8 mouse cellular contexts compared by ENCODE assay signal in the genomic region with DNA sequence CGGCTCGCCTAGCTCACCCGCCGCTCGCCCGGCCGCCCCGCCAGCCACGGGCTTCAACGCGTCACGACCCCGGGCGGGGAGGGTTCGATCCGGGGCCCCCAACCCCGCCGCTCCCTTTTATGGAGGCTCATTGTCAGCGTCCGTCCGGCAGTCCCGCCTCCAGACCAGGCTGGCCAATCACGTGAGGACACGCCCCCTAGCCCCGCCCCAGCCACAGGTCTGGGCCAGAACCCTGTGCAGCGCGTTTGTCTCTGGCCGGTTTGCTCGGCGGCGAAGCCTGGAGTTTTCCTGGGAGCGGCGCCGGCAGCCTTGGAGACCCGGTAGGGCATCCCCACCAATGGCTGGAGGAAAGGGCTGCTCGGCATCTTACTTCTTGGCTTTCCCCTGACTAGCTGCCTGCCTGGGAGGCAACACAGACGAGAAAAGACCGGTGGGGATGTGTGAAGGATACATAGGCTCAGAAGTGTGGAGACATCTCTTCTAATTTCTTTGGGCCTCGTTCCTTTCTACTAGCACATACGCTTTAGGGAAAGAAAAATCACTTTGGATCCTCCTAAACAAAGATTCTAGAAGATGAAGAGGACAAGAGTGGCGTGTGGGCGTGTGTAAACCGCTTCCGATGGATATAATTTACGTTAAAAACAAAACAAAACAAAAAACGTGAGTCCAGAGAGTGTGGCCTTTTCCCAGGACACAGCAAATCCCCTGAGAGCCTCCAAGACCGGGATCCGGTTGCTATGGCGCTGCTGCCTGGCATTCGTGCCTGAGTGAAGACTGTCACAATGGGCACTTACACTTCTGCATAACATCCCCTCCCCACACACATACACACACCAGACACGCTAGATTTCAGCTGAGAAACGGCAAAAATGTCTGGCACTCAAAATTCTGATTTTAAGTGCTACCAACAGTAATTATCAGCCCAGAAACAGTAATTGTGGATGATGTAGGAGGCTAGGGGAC. TPM values are rescaled to one million over a fixed set of nuclear protein-coding genes. Genes with fewer than 3 reads are reported as not detected.
DNase-seq lines count a peak whose midpoint lies in the region; ATAC-seq and TF ChIP-seq lines count a peak whose summit lies in the region.

A gene (minus strand): TSS at position 92 of the 963 bp plus-strand sequence.

- TF ChIP-seq CTCF in cortical plate, adult 2 months (IDR thresholded peaks at IDR 0.05; ENCODE audit: extremely low read depth, insufficient read depth, low read length), result no peak

- peak within 1 kb of the TSS; percentile 95 for H3K27ac ChIP-seq in cortical plate, adult 2 months (ENCODE audit: insufficient read depth, low read length)

- H3K4me1 ChIP-seq in cortical plate, adult 2 months (ENCODE audit: control insufficient read depth, insufficient read depth, low read length), result peaks cover 7% of the 10 kb centered on the region
- peaks cover 48% of the 10 kb centered on the region for H3K4me1 ChIP-seq in megakaryocyte, embryonic 14.5 days

- ATAC-seq in activated CD4-positive, CD25-positive, alpha-beta regulatory T cell, adult 4 months, result peak; percentile 91

- peak within 1 kb of the TSS; percentile 68 for H3K4me3 ChIP-seq in cortical plate, adult 2 months (ENCODE audit: insufficient read depth, low read length)
- peak within 1 kb of the TSS; percentile 98 for H3K4me3 ChIP-seq in megakaryocyte, embryonic 14.5 days (replicated peaks)

- peaks cover 15% of the 10 kb centered on the region for H3K9me3 ChIP-seq in megakaryocyte, embryonic 14.5 days

- peaks cover 30% of the 10 kb centered on the region for H3K36me3 ChIP-seq in megakaryocyte, embryonic 14.5 days (replicated peaks; ENCODE audit: low read length)

- peak; percentile 92 for TF ChIP-seq POLR2A in cortical plate, adult 2 months (IDR thresholded peaks at IDR 0.05; ENCODE audit: extremely low read depth, insufficient read depth, low read length)

- peak; percentile 96 to 98 for DNase-seq in gastrocnemius, adult 8-10 months (ENCODE audit: low spot score in 2 of 2)
- peak; percentile 49 for DNase-seq in hindlimb bud, embryonic 11.5 days (ENCODE audit: extremely low spot score, low read depth, low spot score)
- DNase-seq in left cerebral cortex, adult 8-10 months (ENCODE audit: low spot score in 2 of 2), result peak; percentile 96 to 99
- peak; percentile 98 for DNase-seq in right cerebral cortex, postnatal 10 days (ENCODE audit: low spot score in 2 of 2)
- DNase-seq in urinary bladder, postnatal 25 days (ENCODE audit: low spot score), result peak; percentile 98

- H3K27me3 ChIP-seq in megakaryocyte, embryonic 14.5 days (replicated peaks), result no peaks in the 10 kb centered on the region

RNA-seq across cellular contexts. Expression of the gene that starts here (rescaled TPM):
- 1 to 10 TPM; 1.5 to 5.3 TPM for polyA plus RNA-seq in activated CD4-positive, CD25-positive, alpha-beta regulatory T cell, adult 4 months (2017; shearing (Covaris generic))
- polyA plus RNA-seq in cortical plate, adult 2 months (2012; rRNA removed), result 22.6 and 22.8 TPM in 2 replicates
- total RNA-seq in gastrocnemius, adult 8-10 months (2022), result 1 to 10 TPM; 6.8 to 8.6 (median 7.3) TPM
- total RNA-seq in left cerebral cortex, adult 8-10 months (2022), result 10 to 100 TPM; 21.8 to 27.1 (median 25.3) TPM
- polyA plus RNA-seq in megakaryocyte, embryonic 14.5 days (2012; ENCODE audit: insufficient read depth, low replicate concordance), result 40.6 and 204 TPM in 2 replicates

Comparison
In these comparisons a context has a peak if more than half of its experiments do, and no peak if none do; other contexts are left out.
1. Peak in every context shown above with its lines: DNase-seq, ATAC-seq, H3K4me3 ChIP-seq and H3K27ac ChIP-seq.